Mouse (Mus musculus): Measurements from ENCODE around the gene 1810009A15Rik.

GRCm38 (mm10) chr19:8839908-8840791 lies 48.5 kb upstream of the 1810009A15Rik start:
- peak; percentile 61 to 70; a peak in 3 of 4 replicates for TF ChIP-seq POLR2A (IDR thresholded peaks at IDR 0.05; ENCODE audit: control insufficient read depth in 1 of 2, insufficient read depth in 1 of 2, low read depth in 1 of 2, low read length in 2 of 2, poor library complexity in 1 of 2)
- peak; percentile 57; the same call in 1 of the 2 replicates for TF ChIP-seq SIN3A (IDR thresholded peaks at IDR 0.05; ENCODE audit: low read length)
- TF ChIP-seq USF1 (IDR thresholded peaks at IDR 0.05; ENCODE audit: low read depth, low read length): 0 out of 2 replicates have a peak, but pooled peaks have one; percentile 7
- TF ChIP-seq MAFK (IDR thresholded peaks at IDR 0.05; ENCODE audit: borderline replicate concordance, low read depth, low read length): no peak
- 0 out of 6 replicates have a peak, but pooled peaks of 1 of the 3 experiments have one; percentile 1 for TF ChIP-seq CTCF (IDR thresholded peaks at IDR 0.05 in 2 of 3, conservative IDR thresholded peaks at IDR 0.05 in 1 of 3; ENCODE audit: control insufficient read depth in 1 of 3, insufficient read depth in 1 of 3, low read depth in 2 of 3, low read length in 3 of 3, poor library complexity in 1 of 3, severe bottlenecking in 1 of 3)
